Mouse (Mus musculus) liver, embryonic 15.5 days (tissue): ENCODE measurements around the gene Asb5. TPM values are rescaled to one million over a fixed set of nuclear protein-coding genes. Genes with fewer than 3 reads are reported as not detected.

Source experiments
- polyA plus RNA-seq: library from polyadenylated mRNA; unstranded; fragments of >200 nt; fragmentation: Nextera tagmentation; extraction: Ambion mirVana; gene quantifications from 2 replicates; pipeline ENCODE4 v1.2.1, GENCODE M21; 2015

Asb5 gene
- polyA plus RNA-seq, 1 experiment from 2014 or later, result 1.3 TPM

Other genes with a start within 250 kb of the Asb5 start
- gene Spcs3, start 418 bp downstream of the Asb5 start, polyA plus RNA-seq, result 57.2 and 60.2 TPM in 2 replicates
- gene Spata4, start 71.2 kb downstream of the Asb5 start, polyA plus RNA-seq, result not detected in 2 replicates